Mouse (Mus musculus) bone marrow, adult 2 months (tissue): ENCODE measurements at regions not wholly inside any gene's neighbourhood (a gene's known extent, or its start where the extent isn't known, plus 50 kb on each side); places are given as distances from the start of the nearest gene placed in this dataset.

ENCODE experiments used
- CTCF ChIP-seq: fragments of 200-500 bp; IDR thresholded peaks from 2 replicates; pipeline ENCODE4 v1.5.1; 2011; ENCODE audit warnings: low read length, control low read depth; ENCODE audit not compliant: control insufficient read depth, insufficient read depth
- POLR2A ChIP-seq: fragments of 200-500 bp; IDR thresholded peaks from 2 replicates; pipeline ENCODE4 v1.6.1; 2011; ENCODE audit warnings: low read depth, mild to moderate bottlenecking, control low read depth, low read length, borderline replicate concordance; ENCODE audit not compliant: control insufficient read depth

GRCm38 (mm10) chr6:31171831-31172569 lies 213.1 kb upstream of the Klf14 start:
- TF ChIP-seq CTCF, result no peak
- no peak for TF ChIP-seq POLR2A
